Mouse (Mus musculus) cortical plate, adult 2 months (tissue): ENCODE data around the gene Kremen1.

Experiments used
- CTCF ChIP-seq: fragments of 200-500 bp; IDR thresholded peaks from 2 replicates; pipeline ENCODE4 v1.5.1; 2011; ENCODE audit warnings: mild to moderate bottlenecking, control low read depth, low read length; ENCODE audit not compliant: insufficient read depth; ENCODE audit errors: extremely low read depth
- POLR2A ChIP-seq: fragments of 200-500 bp; IDR thresholded peaks from 2 replicates; pipeline ENCODE4 v1.6.1; 2011; ENCODE audit warnings: mild to moderate bottlenecking, low read length, control low read depth; ENCODE audit not compliant: insufficient read depth; ENCODE audit errors: extremely low read depth

- TF ChIP-seq CTCF (no peak), POLR2A (no peak)
Measured at GRCm38 (mm10) chr11:5253528-5253927, 7.8 kb downstream of the Kremen1 start.
